In genomic region chr8:94012013-94012951, GRCm38 (mm10) we compare ENCODE assay signal across 8 mouse cellular contexts. TPM values are rescaled to one million over a fixed set of nuclear protein-coding genes. Genes with fewer than 3 reads are reported as not detected.
DNase-seq lines count a peak whose midpoint lies in the region; ATAC-seq and TF ChIP-seq lines count a peak whose summit lies in the region.

Amfr (minus strand) TSS chr8:94012842.

- peak within 1 kb of the TSS; percentile 98 for H3K9ac ChIP-seq in forebrain, embryonic 14.5 days (ENCODE audit: low read length)
- H3K9ac ChIP-seq in lung, embryonic 15.5 days: peak within 1 kb of the TSS; percentile 91

- H3K4me3 ChIP-seq in G1E (ENCODE audit: low read depth, low read length): peak within 1 kb of the TSS; percentile 87
- H3K4me3 ChIP-seq in forebrain, embryonic 14.5 days (ENCODE audit: low read depth, low read length): peak within 1 kb of the TSS; percentile 97
- peak within 1 kb of the TSS; percentile 79 for H3K4me3 ChIP-seq in lung, embryonic 15.5 days
- peak within 1 kb of the TSS; percentile 97 for H3K4me3 ChIP-seq in olfactory bulb, adult 2 months (ENCODE audit: insufficient read depth, low read depth, low read length)

- H3K27me3 ChIP-seq in G1E (ENCODE audit: insufficient read depth, low read length): no peaks in the 10 kb centered on the region
- no peaks in the 10 kb centered on the region for H3K27me3 ChIP-seq in forebrain, embryonic 14.5 days (replicated peaks; ENCODE audit: control insufficient read depth, insufficient read depth, low read length)
- no peaks in the 10 kb centered on the region for H3K27me3 ChIP-seq in lung, embryonic 15.5 days

- H3K4me2 ChIP-seq in forebrain, embryonic 14.5 days (ENCODE audit: low read length): peak within 1 kb of the TSS; percentile 87
- H3K4me2 ChIP-seq in lung, embryonic 15.5 days: peak within 1 kb of the TSS; percentile 96

- under 1% methylated on average over 112 of the region's 130 CpGs for WGBS in forebrain, embryonic 14.5 days
- WGBS in large intestine, adult 2 months: under 1% methylated on average over 124 of the region's 130 CpGs
- WGBS in lung, embryonic 15.5 days: under 1% methylated on average over 110 of the region's 130 CpGs
- WGBS in olfactory bulb, adult 2 months: under 1% methylated on average over 125 of the region's 130 CpGs

- TF ChIP-seq CTCF in G1E (IDR thresholded peaks at IDR 0.05; ENCODE audit: low read depth, low read length): no peak
- peak; percentile 29; the same call in 1 of the 2 replicates for TF ChIP-seq CTCF in olfactory bulb, adult 2 months (IDR thresholded peaks at IDR 0.05; ENCODE audit: insufficient read depth, low read depth, low read length)

- peaks cover 42% of the 10 kb centered on the region for H3K4me1 ChIP-seq in G1E (ENCODE audit: insufficient read depth, low read depth, low read length)
- H3K4me1 ChIP-seq in forebrain, embryonic 14.5 days (ENCODE audit: control insufficient read depth, insufficient read depth, low read length): peaks cover 16% of the 10 kb centered on the region
- peaks cover 30% of the 10 kb centered on the region for H3K4me1 ChIP-seq in lung, embryonic 15.5 days
- H3K4me1 ChIP-seq in olfactory bulb, adult 2 months (ENCODE audit: control insufficient read depth, insufficient read depth, low read length): peaks cover 14% of the 10 kb centered on the region

- peak; percentile 80 for DNase-seq in G1E (ENCODE audit: low spot score)
- DNase-seq in cerebellum, adult 11 months: peak; percentile 62
- DNase-seq in forebrain, embryonic 14.5 days (ENCODE audit: low spot score): peak; percentile 82
- DNase-seq in heart, postnatal 10 days: peak; percentile 79 to 81
- DNase-seq in large intestine, adult 2 months (ENCODE audit: low read depth, low spot score): no peak
- peak; percentile 82 for DNase-seq in thymus, postnatal 0 days (ENCODE audit: low spot score)

- TF ChIP-seq POLR2A in olfactory bulb, adult 2 months (IDR thresholded peaks at IDR 0.05; ENCODE audit: insufficient read depth, low read depth, low read length): peak; percentile 22; the same call in 1 of the 2 replicates

- peaks cover 39% of the 10 kb centered on the region for H3K36me3 ChIP-seq in G1E (replicated peaks)
- H3K36me3 ChIP-seq in forebrain, embryonic 14.5 days (ENCODE audit: control insufficient read depth, insufficient read depth, low read length): peaks cover 4% of the 10 kb centered on the region; the same call in 1 of the 2 replicates
- H3K36me3 ChIP-seq in lung, embryonic 15.5 days: no peaks in the 10 kb centered on the region

- no peak for ATAC-seq in G1E (ENCODE audit: extremely low read depth, insufficient number of reproducible peaks, low FRiP score, poor library complexity, severe bottlenecking)
- ATAC-seq in forebrain, embryonic 14.5 days: peak; percentile 95
- peak; percentile 92 for ATAC-seq in lung, embryonic 15.5 days (ENCODE audit: borderline replicate concordance, extremely low read depth, low FRiP score, low TSS enrichment)

- H3K9me3 ChIP-seq in G1E (replicated peaks): no peaks in the 10 kb centered on the region
- H3K9me3 ChIP-seq in forebrain, embryonic 14.5 days (replicated peaks; ENCODE audit: control insufficient read depth, low read length): no peaks in the 10 kb centered on the region
- no peaks in the 10 kb centered on the region for H3K9me3 ChIP-seq in lung, embryonic 15.5 days

- H3K27ac ChIP-seq in forebrain, embryonic 14.5 days (ENCODE audit: low read depth, low read length): peak within 1 kb of the TSS; percentile 93
- peak within 1 kb of the TSS; percentile 90 for H3K27ac ChIP-seq in lung, embryonic 15.5 days
- peak within 1 kb of the TSS; percentile 93 for H3K27ac ChIP-seq in olfactory bulb, adult 2 months (ENCODE audit: insufficient read depth, low read depth, low read length)

- intact Hi-C loops in heart, postnatal 10 days (cut with DNase I): no loop called here

RNA-seq across cellular contexts. Expression of gene Amfr, which starts in this region (rescaled TPM):
- total RNA-seq in G1E (2014; fragmentation: Nextera tagmentation) (35.7 and 65.9 TPM in 2 replicates), G1E (2017) (108 and 123 TPM in 2 replicates)
- polyA plus RNA-seq in G1E (2012): 20.7 and 26.1 TPM in 2 replicates
- polyA plus RNA-seq in forebrain, embryonic 14.5 days (2014; fragmentation: Nextera tagmentation; extraction: Ambion mirVana): 55.8 and 60.2 TPM in 2 replicates
- total RNA-seq in heart, postnatal 10 days (2021): 100 to 1,000 TPM; 125 to 126 TPM
- polyA plus RNA-seq in large intestine, adult 2 months (2012; rRNA removed): 73.3 and 87.2 TPM in 2 replicates
- polyA plus RNA-seq in lung, embryonic 15.5 days (2015; fragmentation: Nextera tagmentation; extraction: Ambion mirVana): 48.5 and 49.6 TPM in 2 replicates
- not detected in 2 replicates for polyA plus RNA-seq in olfactory bulb, adult 2 months (2012; ENCODE audit: insufficient read depth, insufficient read length, low replicate concordance, missing spikeins)
- 39.7 and 49.6 TPM in 2 replicates for polyA plus RNA-seq in thymus, postnatal 0 days (2015; fragmentation: Nextera tagmentation; extraction: Ambion mirVana)
